Mouse (Mus musculus) lung, postnatal 0 days (tissue): ENCODE data around the gene Lcn4.

Source experiments
- CTCF ChIP-seq: IDR thresholded peaks from 2 replicates; pipeline ENCODE4 v1.5.1; 2016; ENCODE audit warnings: antibody characterized with exemption, mild to moderate bottlenecking
- EP300 ChIP-seq: IDR thresholded peaks from 2 replicates; pipeline ENCODE4 v1.6.1; 2016; ENCODE audit warnings: antibody characterized with exemption, mild to moderate bottlenecking, control low read depth

DNA sequence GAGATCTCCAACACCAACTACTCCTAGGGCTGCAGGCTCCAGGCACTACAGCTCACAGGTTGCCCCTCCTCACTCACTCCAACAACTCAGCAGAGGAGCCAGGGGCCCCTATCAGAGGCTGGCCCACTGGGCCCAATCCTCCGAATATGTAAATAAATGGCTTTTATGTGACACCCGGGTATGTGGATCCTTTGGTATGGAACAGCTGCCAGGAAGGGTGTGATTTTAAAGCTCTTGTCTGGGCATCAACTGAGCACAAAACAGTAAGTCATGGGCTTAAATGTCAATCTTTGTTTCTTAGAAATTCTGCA lies 34.8 kb downstream of the Lcn4 start:
- no peak for TF ChIP-seq CTCF
- no peak for TF ChIP-seq EP300
